In the genomic region with DNA sequence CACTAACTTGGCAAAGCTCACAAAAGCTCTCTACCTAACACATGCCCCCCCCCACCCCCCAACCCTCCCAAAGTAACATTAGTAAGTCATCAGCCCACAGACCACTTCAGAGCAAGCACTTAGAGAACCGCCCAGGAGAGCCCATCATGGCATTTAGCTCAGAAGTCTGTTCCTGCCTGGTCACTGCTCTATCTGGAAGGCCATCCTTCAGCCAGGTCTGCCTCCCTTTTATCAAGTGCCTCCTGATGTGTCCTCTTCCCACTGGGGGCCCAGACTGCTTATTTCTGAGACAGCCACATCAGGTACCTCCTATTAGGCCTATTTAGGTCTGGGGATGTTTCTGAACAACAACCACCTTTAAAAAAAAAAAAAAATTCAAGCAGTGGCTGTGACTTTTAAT, we compare ENCODE assay signal across 27 mouse cellular contexts. TPM values are rescaled to one million over a fixed set of nuclear protein-coding genes. Genes with fewer than 3 reads are reported as not detected.
DNase-seq lines count a peak whose midpoint lies in the region; ATAC-seq and TF ChIP-seq lines count a peak whose summit lies in the region.
"Had no signal": no experiment of that assay in that cellular context is flagged by ENCODE, and none has a peak within 500 bp of the region (broad histone marks: within the 10 kb centered on the region; RNA-seq: fewer than 3 reads in every experiment).

No protein-coding gene starts in this region.

- no peak for DNase-seq in gastrocnemius, adult 2 months
- DNase-seq in gastrocnemius, adult 8-10 months (ENCODE audit: low spot score in 2 of 2) = no peak
- DNase-seq in liver, embryonic 11.5 days (ENCODE audit: low spot score) = no peak
- DNase-seq in liver, postnatal 0 days = no peak
- DNase-seq: adrenal gland, adult 8-10 months; adrenal gland, postnatal 14 days; adrenal gland, postnatal 36 days; B cell, adult 2 months; cerebellum, adult 11 months; cerebellum, adult 18-20 months; cerebellum, adult 8-10 months; cerebellum, adult 9-11 months; cerebellum, postnatal 14 days; cerebellum, postnatal 36 days; embryo, embryonic 11 days; forebrain, postnatal 0 days had no signal

- H3K27ac ChIP-seq in gastrocnemius, adult 2 months = peak overlapping the region; percentile 82
- H3K27ac ChIP-seq in liver, embryonic 11.5 days (ENCODE audit: low read depth, low read length) = no peak overlapping the region
- H3K27ac ChIP-seq in liver, postnatal 0 days (ENCODE audit: low read depth) = no peak overlapping the region
- peak overlapping the region; percentile 68; the same call in 1 of the 2 replicates for H3K27ac ChIP-seq in brown adipose tissue, adult 24 weeks (replicated peaks; ENCODE audit: low read depth, low read length)
- H3K27ac ChIP-seq: embryonic facial prominence, embryonic 13.5 days; embryonic facial prominence, embryonic 15.5 days; forebrain, embryonic 13.5 days; forebrain, embryonic 15.5 days had no signal

- H3K9ac ChIP-seq in liver, embryonic 11.5 days (ENCODE audit: low read depth, low read length) = no peak overlapping the region
- no peak overlapping the region for H3K9ac ChIP-seq in liver, postnatal 0 days (replicated peaks)
- H3K9ac ChIP-seq: embryonic facial prominence, embryonic 13.5 days; embryonic facial prominence, embryonic 15.5 days; forebrain, embryonic 13.5 days; forebrain, embryonic 15.5 days; forebrain, postnatal 0 days had no signal

- intact Hi-C loops in gastrocnemius, adult 2 months (cut with DNase I) = no loop called here

- no peaks in the 10 kb centered on the region for H3K9me3 ChIP-seq in liver, embryonic 11.5 days (ENCODE audit: control insufficient read depth, low read length)
- no peaks in the 10 kb centered on the region for H3K9me3 ChIP-seq in liver, postnatal 0 days (ENCODE audit: low read length)
- H3K9me3 ChIP-seq: embryonic facial prominence, embryonic 13.5 days; embryonic facial prominence, embryonic 15.5 days; forebrain, embryonic 13.5 days; forebrain, embryonic 15.5 days; G1E had no signal

- no peak for TF ChIP-seq EP300 in liver, postnatal 0 days (IDR thresholded peaks at IDR 0.05; ENCODE audit: low read depth)

- 73% methylated on average over 1 of the region's 1 CpGs for WGBS in liver, embryonic 11.5 days
- 91% methylated on average over 1 of the region's 1 CpGs for WGBS in liver, postnatal 0 days (ENCODE audit: insufficient replicate concordance)

- peaks cover 74% of the 10 kb centered on the region for H3K36me3 ChIP-seq in liver, embryonic 11.5 days (ENCODE audit: control insufficient read depth, insufficient read depth, low read length)
- peaks cover 99% of the 10 kb centered on the region for H3K36me3 ChIP-seq in liver, postnatal 0 days (replicated peaks; ENCODE audit: insufficient read depth, low read length)

- peak; percentile 42; the same call in 1 of the 2 replicates for ATAC-seq in liver, embryonic 11.5 days (replicated peaks; ENCODE audit: low FRiP score)
- ATAC-seq in liver, postnatal 0 days = no peak
- no peak for ATAC-seq in erythroblast, adult 5-6 weeks (replicated peaks; ENCODE audit: low FRiP score, poor library complexity, severe bottlenecking)
- ATAC-seq: activated CD4-positive, CD25-positive, alpha-beta regulatory T cell, adult 4 months; CD4-positive, CD25-positive, alpha-beta regulatory T cell, adult 4 months; forebrain, embryonic 13.5 days; forebrain, embryonic 15.5 days; forebrain, postnatal 0 days; Patski had no signal

- no peaks in the 10 kb centered on the region for H3K4me1 ChIP-seq in liver, embryonic 11.5 days (replicated peaks; ENCODE audit: control insufficient read depth, insufficient read depth, low read length)
- H3K4me1 ChIP-seq in liver, postnatal 0 days (ENCODE audit: insufficient read depth) = no peaks in the 10 kb centered on the region
- H3K4me1 ChIP-seq in brown adipose tissue, adult 24 weeks (ENCODE audit: control insufficient read depth, insufficient read depth, insufficient read length, low read length) = peaks cover 5% of the 10 kb centered on the region

- no peak overlapping the region for H3K4me2 ChIP-seq in liver, embryonic 11.5 days
- no peak overlapping the region for H3K4me2 ChIP-seq in liver, postnatal 0 days (ENCODE audit: low read depth, low read length)
- H3K4me2 ChIP-seq: embryonic facial prominence, embryonic 13.5 days; embryonic facial prominence, embryonic 15.5 days; forebrain, embryonic 13.5 days; forebrain, embryonic 15.5 days had no signal

- no peaks in the 10 kb centered on the region for H3K27me3 ChIP-seq in liver, embryonic 11.5 days (replicated peaks; ENCODE audit: control insufficient read depth, insufficient read depth, low read length)
- no peaks in the 10 kb centered on the region for H3K27me3 ChIP-seq in liver, postnatal 0 days (ENCODE audit: insufficient read depth, low read length)
- H3K27me3 ChIP-seq: CH12.LX; embryonic facial prominence, embryonic 13.5 days; embryonic facial prominence, embryonic 15.5 days; forebrain, embryonic 13.5 days; forebrain, embryonic 15.5 days; Patski had no signal

- H3K4me3 ChIP-seq in gastrocnemius, adult 2 months = no peak overlapping the region
- H3K4me3 ChIP-seq in liver, embryonic 11.5 days (ENCODE audit: low read depth, low read length) = no peak overlapping the region
- no peak overlapping the region for H3K4me3 ChIP-seq in liver, postnatal 0 days (ENCODE audit: low read depth, low read length)
- H3K4me3 ChIP-seq in brown adipose tissue, adult 24 weeks (ENCODE audit: insufficient read depth, low read depth, low read length) = no peak overlapping the region
- H3K4me3 ChIP-seq: embryonic facial prominence, embryonic 13.5 days; embryonic facial prominence, embryonic 15.5 days; forebrain, embryonic 13.5 days; forebrain, embryonic 15.5 days had no signal

- no peak for TF ChIP-seq CTCF in gastrocnemius, adult 2 months (IDR thresholded peaks at IDR 0.05)
- TF ChIP-seq CTCF in liver, postnatal 0 days (IDR thresholded peaks at IDR 0.05; ENCODE audit: low read depth) = no peak

RNA-seq across cellular contexts. Expression of gene Wdr1, which starts 22.1 kb away (rescaled TPM):
- 10 to 100 TPM; 42.7 to 64.8 TPM for total RNA-seq in gastrocnemius, adult 2 months (2021)
- 10 to 100 TPM; 35.3 to 43.7 (median 38.8) TPM for total RNA-seq in gastrocnemius, adult 8-10 months (2022)
- 178 and 184 TPM in 2 replicates for polyA plus RNA-seq in liver, embryonic 11.5 days (2014; fragmentation: Nextera tagmentation; extraction: Ambion mirVana)
- 56.1 and 60.7 TPM in 2 replicates for polyA plus RNA-seq in liver, postnatal 0 days (2015; fragmentation: Nextera tagmentation; extraction: Ambion mirVana)
- polyA plus RNA-seq in brown adipose tissue, adult 24 weeks (2012; ENCODE audit: insufficient read depth, insufficient read length, missing spikeins) = 48.4 and 56.3 TPM in 2 replicates
- total RNA-seq in erythroblast, adult 5-6 weeks (2015; ENCODE audit: low replicate concordance) = 55.7 and 64.4 TPM in 2 replicates
- 57.0 and 75.8 TPM in 2 replicates for total RNA-seq in erythroblast, adult 5-6 weeks (2017; ENCODE audit: low replicate concordance)

RNA-seq across cellular contexts. Expression of gene Slc2a9, which starts 38.0 kb away (rescaled TPM):
- total RNA-seq in gastrocnemius, adult 2 months (2021) = under 1 TPM; 0.20 to 0.25 TPM
- under 1 TPM; 0.31 to 0.92 (median 0.61) TPM for total RNA-seq in gastrocnemius, adult 8-10 months (2022)
- polyA plus RNA-seq in liver, embryonic 11.5 days (2014; fragmentation: Nextera tagmentation; extraction: Ambion mirVana) = 0.60 and 1.8 TPM in 2 replicates
- 3.3 and 5.7 TPM in 2 replicates for polyA plus RNA-seq in liver, postnatal 0 days (2015; fragmentation: Nextera tagmentation; extraction: Ambion mirVana)
- 0.83 and 1.9 TPM in 2 replicates for polyA plus RNA-seq in brown adipose tissue, adult 24 weeks (2012; ENCODE audit: insufficient read depth, insufficient read length, missing spikeins)
- total RNA-seq in erythroblast, adult 5-6 weeks (2015; ENCODE audit: low replicate concordance) = 3.8 TPM in 1 of 2 replicates, not detected in the other
- total RNA-seq in erythroblast, adult 5-6 weeks (2017; ENCODE audit: low replicate concordance) = 0.51 and 0.84 TPM in 2 replicates

Comparison
In these comparisons a context has a peak if more than half of its experiments do, and no peak if none do; other contexts are left out.
1. H3K27ac ChIP-seq: peak in gastrocnemius, adult 2 months (single experiment) and brown adipose tissue, adult 24 weeks (single experiment); none in liver, embryonic 11.5 days (single experiment) and liver, postnatal 0 days (single experiment).